Mouse (Mus musculus) hematopoietic stem cell, adult 5-6 weeks (primary cell): ENCODE measurements at regions not wholly inside any gene's neighbourhood (a gene's known extent, or its start where the extent isn't known, plus 50 kb on each side); places are given as distances from the start of the nearest gene placed in this dataset.

ENCODE experiments used
- ATAC-seq, 2 experiments: fragments of 125-278 bp in 1 of 2; replicated peaks in 1 of 2; 2 replicates each; pipeline ENCODE4 v1.8.0; 2016 to 2017; ENCODE audit warnings: inconsistent platforms in 2 of 2, mild to moderate bottlenecking in 2 of 2, moderate number of reproducible peaks in 2 of 2, low read depth in 1 of 2, moderate TSS enrichment in 1 of 2; ENCODE audit not compliant: low FRiP score in 2 of 2, poor library complexity in 2 of 2, severe bottlenecking in 2 of 2, insufficient read depth in 1 of 2, low TSS enrichment in 1 of 2

- ATAC-seq = peak; percentile 43 to 52
These were observed 172.1 kb downstream of the Efnb2 start for GRCm38 (mm10) chr8:8488695-8489571.

GRCm38 (mm10) chr8:8488191-8488694 is 172.8 kb downstream of the Efnb2 start:
- ATAC-seq = no peak

DNA sequence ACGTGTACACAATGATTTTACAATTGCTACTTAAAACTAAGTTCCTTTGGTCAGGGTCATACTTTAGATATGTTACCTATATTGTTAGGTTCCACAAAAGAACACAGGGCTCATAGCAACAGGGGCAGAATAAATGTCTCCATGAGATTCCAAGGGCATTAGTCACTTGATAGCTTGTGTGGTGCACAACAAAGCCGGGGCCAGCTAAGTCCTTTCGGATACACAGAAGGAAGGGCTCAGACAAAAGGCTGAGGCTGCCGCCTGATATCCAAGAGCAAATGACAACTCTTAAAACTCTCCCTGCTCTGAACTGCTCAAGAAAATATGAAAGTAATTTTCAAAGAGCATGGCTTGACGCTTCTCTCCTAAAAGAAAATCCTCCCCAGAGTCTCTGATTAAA is 173.3 kb downstream of the Efnb2 start:
- ATAC-seq = no peak

GRCm38 (mm10) chr8:8486866-8487265 is 174.2 kb downstream of the Efnb2 start:
- no peak for ATAC-seq

GRCm38 (mm10) chr8:8485252-8485651 is 175.8 kb downstream of the Efnb2 start:
- no peak for ATAC-seq

- no peak for ATAC-seq
These were observed 176.5 kb downstream of the Efnb2 start for GRCm38 (mm10) chr8:8484546-8484945.

DNA sequence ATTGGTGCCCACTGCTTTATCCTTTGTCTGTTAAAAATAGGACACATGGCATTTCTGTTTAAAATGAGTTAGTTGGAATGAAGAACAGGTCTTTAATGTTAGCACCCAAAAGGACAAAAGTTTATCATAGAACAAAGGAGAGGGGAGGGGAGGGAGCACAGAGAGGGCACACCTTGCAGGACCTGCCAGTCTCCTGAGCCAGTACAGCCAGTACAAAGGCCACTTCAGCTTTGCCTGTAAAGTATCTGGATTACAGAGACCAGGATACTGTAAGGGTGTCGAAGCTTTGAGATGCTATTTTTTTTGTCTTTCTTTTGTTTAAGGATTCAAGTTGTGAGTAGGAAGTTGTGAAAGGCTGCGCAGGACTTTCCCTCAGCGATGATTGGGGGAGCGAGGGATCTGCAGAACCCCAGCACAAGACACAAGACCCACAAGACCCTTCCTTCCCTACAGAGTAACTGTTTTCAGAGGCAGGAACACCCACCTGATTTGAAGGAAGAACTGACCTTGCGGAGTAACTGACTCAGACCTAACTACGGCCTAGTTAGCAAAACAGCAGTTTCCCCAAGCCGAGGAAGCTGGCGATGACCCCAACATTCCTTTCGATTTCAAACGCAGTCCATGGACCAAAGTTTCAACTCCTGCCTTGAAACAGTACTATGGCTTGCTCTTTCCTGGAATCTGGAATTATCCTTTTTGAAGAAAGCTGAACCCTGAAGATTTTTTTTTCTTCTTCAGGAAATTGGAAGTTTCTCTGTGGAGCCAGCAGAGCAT is 178.1 kb downstream of the Efnb2 start:
- ATAC-seq = no peak

DNA sequence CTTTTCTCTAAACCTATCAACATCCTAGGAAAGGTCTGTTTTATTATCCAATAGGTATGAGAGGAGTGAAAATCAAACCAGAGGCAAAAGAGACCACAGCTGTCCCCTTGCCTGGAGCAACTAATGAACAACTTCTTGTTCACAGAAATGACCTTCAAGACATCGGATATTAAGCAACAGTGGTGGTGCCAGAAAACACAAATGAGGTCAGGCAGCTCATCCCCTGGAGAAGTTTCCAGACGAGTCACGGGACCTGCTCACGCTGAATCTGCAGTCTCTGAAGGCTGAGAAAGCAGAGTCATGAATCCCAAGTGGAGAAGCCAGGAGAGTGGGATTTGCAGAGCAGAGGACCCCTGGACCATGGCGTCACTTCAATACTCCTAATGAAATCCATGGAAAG is 183.6 kb downstream of the Efnb2 start:
- no peak for ATAC-seq

- ATAC-seq = no peak
These were observed 192.5 kb downstream of the Efnb2 start for GRCm38 (mm10) chr8:8468552-8468951.

GRCm38 (mm10) chr8:8466526-8467244 is 194.4 kb downstream of the Efnb2 start:
- no peak for ATAC-seq

DNA sequence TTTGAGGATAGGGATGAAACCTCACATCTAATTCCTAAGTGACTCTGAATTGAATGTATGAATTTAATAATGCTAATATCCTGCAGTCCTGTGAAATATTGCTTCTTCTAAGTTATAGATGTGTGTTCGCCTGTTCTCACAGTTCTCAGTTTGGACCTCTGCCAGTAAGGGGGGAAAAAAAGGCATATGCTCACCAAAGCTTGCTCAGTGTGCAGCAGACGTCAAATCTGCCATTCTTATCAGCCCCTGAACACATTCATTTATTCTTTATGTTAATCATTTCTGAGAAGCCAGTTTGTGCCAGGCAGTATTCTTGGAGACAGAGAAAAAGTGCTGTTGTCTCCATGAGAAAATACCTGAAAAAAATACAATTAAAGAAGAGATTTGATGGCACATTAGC is 198.6 kb downstream of the Efnb2 start:
- ATAC-seq = no peak

DNA sequence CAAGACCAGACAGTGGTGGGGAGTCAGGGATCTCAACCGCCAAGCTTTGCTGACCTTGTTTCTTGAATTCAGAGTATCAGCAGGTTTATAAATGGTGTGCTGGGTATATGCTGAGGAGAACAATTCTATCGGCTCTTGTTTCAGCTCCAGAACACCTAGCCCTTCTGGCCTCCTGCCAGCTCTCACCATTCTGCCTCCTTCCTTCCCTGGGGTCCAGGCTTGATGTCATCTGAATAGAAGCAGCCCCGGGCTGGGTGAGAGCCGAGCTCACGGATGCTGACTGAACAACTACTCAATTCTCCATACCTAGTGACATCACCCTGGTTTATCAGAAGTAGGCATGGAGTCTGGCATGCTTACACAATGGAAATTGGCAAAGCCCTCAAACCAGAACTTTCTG is 203.5 kb downstream of the Efnb2 start:
- ATAC-seq = no peak

DNA sequence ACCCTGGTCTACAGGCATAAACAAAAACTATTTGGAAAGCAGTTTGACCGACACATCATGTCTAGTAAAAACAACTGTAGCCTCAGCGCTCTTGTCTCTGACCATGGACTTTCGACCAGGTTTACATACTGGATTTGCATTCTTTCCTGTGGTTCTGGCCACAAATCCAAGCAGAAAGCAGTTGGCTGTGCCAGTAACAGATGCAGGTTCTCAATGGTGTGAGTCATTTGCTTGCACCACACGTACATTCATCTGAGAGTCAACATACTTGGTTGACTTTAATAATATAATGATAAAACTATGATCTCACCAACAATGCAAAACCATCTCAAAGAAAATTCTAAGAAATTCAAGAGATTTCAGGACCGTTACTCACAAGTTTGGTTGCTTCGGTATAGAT is 207.1 kb downstream of the Efnb2 start:
- ATAC-seq = no peak

- 0 out of 4 replicates have a peak, but pooled peaks of 1 of the 2 experiments have one; percentile 32 for ATAC-seq
These were observed 208.8 kb downstream of the Efnb2 start for GRCm38 (mm10) chr8:8452226-8452625.

DNA sequence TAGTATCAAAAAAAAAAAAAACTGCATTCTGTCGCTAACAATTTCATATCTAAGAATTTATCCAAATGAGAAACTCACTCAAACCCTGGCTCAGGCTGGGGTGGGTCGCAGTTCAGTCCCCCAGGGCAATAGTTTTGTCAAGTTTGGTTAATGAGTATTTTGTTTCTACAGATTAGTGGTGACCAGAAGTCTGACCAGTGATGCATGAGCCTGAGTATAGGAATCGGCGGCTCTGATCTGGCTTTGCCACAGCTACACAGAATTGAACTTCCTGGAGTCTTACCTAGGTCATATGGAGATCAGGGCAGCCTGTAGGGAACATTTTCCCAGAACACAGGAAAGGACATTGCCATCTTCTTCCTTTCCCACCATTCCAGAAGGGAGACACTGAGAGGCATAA is 212.1 kb downstream of the Efnb2 start:
- no peak for ATAC-seq

DNA sequence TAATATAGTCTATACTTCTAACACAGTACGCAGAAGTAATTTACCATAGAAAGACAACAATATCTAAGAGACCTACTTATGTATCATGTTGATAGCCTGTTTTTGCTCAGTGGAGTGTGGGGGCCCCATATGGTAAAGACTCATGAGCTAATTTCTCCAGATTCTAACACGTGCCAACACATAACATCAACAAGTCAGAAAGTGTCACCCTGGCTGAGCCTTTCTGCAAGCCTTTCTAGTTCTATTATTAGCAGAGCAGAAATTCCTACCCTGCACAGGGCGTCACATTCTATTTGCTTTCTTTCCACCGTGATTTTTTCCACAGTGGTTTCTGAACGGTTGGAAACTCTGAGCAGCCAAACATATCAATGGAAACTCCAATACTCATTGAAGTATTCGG is 219.5 kb downstream of the Efnb2 start:
- ATAC-seq = no peak

DNA sequence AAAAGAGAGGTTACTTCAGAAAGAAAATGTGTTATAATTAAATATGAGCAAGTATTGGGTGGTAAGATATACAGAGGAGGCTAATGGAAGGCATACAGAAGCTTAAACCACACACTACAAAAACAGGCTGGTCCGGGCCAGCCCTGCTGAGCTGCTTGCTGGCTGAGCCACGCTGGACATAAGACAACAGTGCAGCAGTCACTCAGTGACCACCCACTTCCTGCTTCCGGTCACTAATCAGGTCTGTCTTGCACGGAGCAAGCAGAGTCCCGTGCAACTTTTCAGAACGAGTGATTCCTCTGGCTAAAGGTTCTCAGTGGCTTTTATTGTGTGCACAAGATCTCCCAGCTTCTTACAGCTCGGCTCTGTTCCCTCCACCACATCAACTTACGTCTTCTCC is 220.1 kb downstream of the Efnb2 start:
- ATAC-seq = peak; percentile 22 to 32; a peak in 1 of 4 replicates

DNA sequence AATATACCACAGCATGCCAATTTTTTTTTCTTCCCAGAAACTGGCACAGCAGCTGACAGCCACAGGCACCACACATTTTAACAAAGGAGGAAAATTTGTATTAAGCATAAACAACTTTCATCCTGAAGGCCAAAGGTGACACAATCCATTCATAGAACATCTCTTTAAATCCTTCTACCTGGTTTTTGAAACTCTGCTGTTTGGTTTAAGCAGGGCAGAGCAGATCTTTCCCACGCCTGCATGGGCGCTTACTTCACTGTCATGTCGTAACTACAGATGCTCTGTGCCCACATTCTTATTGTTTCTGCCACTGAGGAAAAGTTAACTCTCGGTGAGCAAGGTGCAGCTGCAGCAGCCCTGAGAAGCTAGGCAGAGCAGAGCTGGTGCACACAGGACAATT is 234.8 kb downstream of the Efnb2 start:
- no peak for ATAC-seq
